Mouse (Mus musculus): ENCODE results near the gene Litaf. TPM values are rescaled to one million over a fixed set of nuclear protein-coding genes. Genes with fewer than 3 reads are reported as not detected.

Gene Litaf
- total and polyA plus RNA-seq, 3 experiments: 97.5 to 178 (median 154) TPM

- no peak overlapping the region for H3K4me3 ChIP-seq (replicated peaks in 1 of 3; ENCODE audit: low read depth in 2 of 3, low read length in 2 of 3, poor library complexity in 1 of 3)
- dilution Hi-C loops (cut with MboI; ENCODE audit: extremely low pct_ligation_motif_present, extremely low pct_unique_long_range_greater_than_20kb, low sequenced_read_pairs) (no loop called here), in situ Hi-C loops (cut with MboI; ENCODE audit: low pct_ligation_motif_present, low pct_unique_long_range_greater_than_20kb, low sequenced_read_pairs) (no loop called here)
- H3K36me3 ChIP-seq (replicated peaks in 1 of 2; ENCODE audit: control insufficient read depth in 1 of 2, insufficient read depth in 1 of 2, low read length in 1 of 2): no peaks in the 10 kb centered on the region
- no peak overlapping the region for H3K9ac ChIP-seq (ENCODE audit: insufficient read depth, low read depth)
- DNase-seq (ENCODE audit: extremely low read depth): no peak
- no peaks in the 10 kb centered on the region for H3K79me2 ChIP-seq (replicated peaks; ENCODE audit: control insufficient read depth, extremely low read depth, insufficient read depth, poor library complexity, severe bottlenecking)
- H3K4me1 ChIP-seq (ENCODE audit: control insufficient read depth in 1 of 2, insufficient read depth in 2 of 2): peaks cover 0 to 16% of the 10 kb centered on the region in 2 experiments; a peak in 3 of 4 replicates
- no peaks in the 10 kb centered on the region for H3K27me3 ChIP-seq (replicated peaks)
- no peak overlapping the region for H3K4me2 ChIP-seq (ENCODE audit: insufficient read depth, low read depth, poor library complexity, severe bottlenecking)
- H3K27ac ChIP-seq (ENCODE audit: insufficient read depth, low read depth): no peak overlapping the region
- H3K9me3 ChIP-seq (replicated peaks; ENCODE audit: low read length): peaks cover 10% of the 10 kb centered on the region
- TF ChIP-seq ZC3H11A (IDR thresholded peaks at IDR 0.05; ENCODE audit: low read depth, low read length) (no peak), BHLHE40 (IDR thresholded peaks at IDR 0.05; ENCODE audit: low read depth, low read length) (no peak), ZNF384 (IDR thresholded peaks at IDR 0.05; ENCODE audit: low read depth, low read length) (no peak), ELF1 (IDR thresholded peaks at IDR 0.05; ENCODE audit: low read depth, low read length) (no peak), JUN (IDR thresholded peaks at IDR 0.05; ENCODE audit: insufficient read depth, low read depth, low read length) (no peak), POLR2A (IDR thresholded peaks at IDR 0.05; ENCODE audit: low read depth, low read length) (no peak), TBP (conservative IDR thresholded peaks at IDR 0.05; ENCODE audit: low read depth, low read length) (no peak), CTCF (conservative IDR thresholded peaks at IDR 0.05 in 1 of 2, IDR thresholded peaks at IDR 0.05 in 1 of 2; ENCODE audit: low read depth in 2 of 2, low read length in 2 of 2) (no peak), CHD2 (IDR thresholded peaks at IDR 0.05; ENCODE audit: low read length) (no peak), MAX (IDR thresholded peaks at IDR 0.05; ENCODE audit: low read length) (no peak), CHD1 (IDR thresholded peaks at IDR 0.05; ENCODE audit: low read depth, low read length) (no peak), MYC (IDR thresholded peaks at IDR 0.05; ENCODE audit: low read depth, low read length) (no peak), RCOR1 (conservative IDR thresholded peaks at IDR 0.05; ENCODE audit: low read depth, low read length) (no peak), KAT2A (IDR thresholded peaks at IDR 0.05; ENCODE audit: insufficient replicate concordance, low read length) (no peak), NELFE (IDR thresholded peaks at IDR 0.05; ENCODE audit: low read depth, low read length) (no peak), NRF1 (IDR thresholded peaks at IDR 0.05; ENCODE audit: low read depth, low read length) (no peak), IRF4 (IDR thresholded peaks at IDR 0.05; ENCODE audit: low read depth, low read length) (no peak), MEF2A (IDR thresholded peaks at IDR 0.05; ENCODE audit: borderline replicate concordance, low read depth, low read length) (no peak), ZKSCAN1 (IDR thresholded peaks at IDR 0.05; ENCODE audit: borderline replicate concordance, low read depth, low read length) (no peak), MXI1 (IDR thresholded peaks at IDR 0.05; ENCODE audit: low read depth, low read length) (no peak)
These were observed 132.6 kb downstream of the Litaf start for GRCm38 (mm10) chr16:10933372-10933771.

DNA sequence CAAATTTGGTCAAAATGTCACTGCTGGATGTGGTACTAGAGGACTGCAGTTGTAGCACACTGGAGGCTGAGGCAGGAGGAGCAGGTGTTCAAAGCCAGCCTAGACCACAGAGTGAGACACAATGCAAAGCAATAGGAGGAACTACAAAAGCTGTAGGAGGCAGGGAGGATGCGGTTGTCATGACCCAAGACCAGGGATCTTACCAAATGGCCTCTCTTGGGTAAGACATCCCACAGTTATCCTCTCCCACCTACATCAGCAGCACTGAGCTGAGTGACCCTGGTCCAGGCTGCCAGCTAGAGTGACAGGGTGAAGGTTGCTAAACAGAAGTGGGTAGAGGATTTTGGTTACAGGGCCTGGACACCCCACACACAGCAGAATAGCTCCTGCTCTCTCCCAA lies 138.9 kb downstream of the Litaf start:
- H3K4me1 ChIP-seq (ENCODE audit: control insufficient read depth in 1 of 2, insufficient read depth in 2 of 2): peaks cover 0 to 3% of the 10 kb centered on the region in 2 experiments; a peak in 1 of 4 replicates
- in situ Hi-C loops (cut with MboI; ENCODE audit: low pct_ligation_motif_present, low pct_unique_long_range_greater_than_20kb, low sequenced_read_pairs) (no loop called here), dilution Hi-C loops (cut with MboI; ENCODE audit: extremely low pct_ligation_motif_present, extremely low pct_unique_long_range_greater_than_20kb, low sequenced_read_pairs) (no loop called here)
- H3K9me3 ChIP-seq (replicated peaks; ENCODE audit: low read length): peaks cover 10% of the 10 kb centered on the region
- no peak overlapping the region for H3K9ac ChIP-seq (ENCODE audit: insufficient read depth, low read depth)
- H3K4me3 ChIP-seq (replicated peaks in 1 of 3; ENCODE audit: low read depth in 2 of 3, low read length in 2 of 3, poor library complexity in 1 of 3): no peak overlapping the region
- no peaks in the 10 kb centered on the region for H3K79me2 ChIP-seq (replicated peaks; ENCODE audit: control insufficient read depth, extremely low read depth, insufficient read depth, poor library complexity, severe bottlenecking)
- TF ChIP-seq MYC (IDR thresholded peaks at IDR 0.05; ENCODE audit: low read depth, low read length) (no peak), CTCF (conservative IDR thresholded peaks at IDR 0.05 in 1 of 2, IDR thresholded peaks at IDR 0.05 in 1 of 2; ENCODE audit: low read depth in 2 of 2, low read length in 2 of 2) (no peak), MAX (IDR thresholded peaks at IDR 0.05; ENCODE audit: low read length) (no peak), RAD21 (IDR thresholded peaks at IDR 0.05; ENCODE audit: low read depth, low read length) (no peak), MAFK (IDR thresholded peaks at IDR 0.05; ENCODE audit: insufficient replicate concordance, low read length) (no peak), POLR2AphosphoS2 (IDR thresholded peaks at IDR 0.05; ENCODE audit: low read depth, low read length) (no peak), JUND (conservative IDR thresholded peaks at IDR 0.05; ENCODE audit: low read depth, low read length) (no peak), SMC3 (IDR thresholded peaks at IDR 0.05; ENCODE audit: low read depth, low read length) (no peak), ZNF384 (IDR thresholded peaks at IDR 0.05; ENCODE audit: low read depth, low read length) (no peak), NRF1 (IDR thresholded peaks at IDR 0.05; ENCODE audit: low read depth, low read length) (no peak), POLR2A (IDR thresholded peaks at IDR 0.05; ENCODE audit: low read depth, low read length) (no peak), ELF1 (IDR thresholded peaks at IDR 0.05; ENCODE audit: low read depth, low read length) (no peak), KAT2A (IDR thresholded peaks at IDR 0.05; ENCODE audit: insufficient replicate concordance, low read length) (no peak)
- H3K36me3 ChIP-seq (replicated peaks in 1 of 2; ENCODE audit: control insufficient read depth in 1 of 2, insufficient read depth in 1 of 2, low read length in 1 of 2): no peaks in the 10 kb centered on the region
- H3K27me3 ChIP-seq (replicated peaks): no peaks in the 10 kb centered on the region
- no peak overlapping the region for H3K27ac ChIP-seq (ENCODE audit: insufficient read depth, low read depth)
- H3K4me2 ChIP-seq (ENCODE audit: insufficient read depth, low read depth, poor library complexity, severe bottlenecking): no peak overlapping the region
- DNase-seq (ENCODE audit: extremely low read depth): no peak
